Mouse (Mus musculus) hindbrain, embryonic 15.5 days (tissue): ENCODE data around the gene Agap3. TPM values are rescaled to one million over a fixed set of nuclear protein-coding genes. Genes with fewer than 3 reads are reported as not detected.

Source experiments
- ATAC-seq: fragments of 200-750 bp; cut with Nextera tagmentation; 2 replicates; pipeline ENCODE4 v1.8.0; 2017; ENCODE audit warnings: low read depth, moderate number of reproducible peaks, moderate TSS enrichment; ENCODE audit not compliant: low FRiP score
- H3K27ac ChIP-seq: fragments of 300-500 bp; sonication (generic); replicated peaks from 2 replicates; pipeline ENCODE4 v1.5.1; 2015; ENCODE audit warnings: mild to moderate bottlenecking, inconsistent platforms
- H3K27me3 ChIP-seq: fragments of 300-500 bp; sonication (generic); 2 replicates; pipeline ENCODE4 v1.6.1; 2015; ENCODE audit warnings: control low read depth, inconsistent platforms
- H3K36me3 ChIP-seq: fragments of 300-500 bp; sonication (generic); 2 replicates; pipeline ENCODE4 v1.6.1; 2015; ENCODE audit warnings: control low read depth, inconsistent platforms
- H3K4me1 ChIP-seq: fragments of 300-500 bp; sonication (generic); replicated peaks from 2 replicates; pipeline ENCODE4 v1.6.1; 2015; ENCODE audit warnings: control low read depth, inconsistent platforms
- H3K4me2 ChIP-seq: fragments of 300-500 bp; sonication (generic); 2 replicates; pipeline ENCODE4 v1.6.1; 2015; ENCODE audit warnings: moderate library complexity, mild to moderate bottlenecking, inconsistent platforms
- H3K4me3 ChIP-seq: fragments of 300-500 bp; sonication (generic); 2 replicates; pipeline ENCODE4 v1.5.1; 2015; ENCODE audit warnings: mild to moderate bottlenecking, inconsistent platforms
- H3K9ac ChIP-seq: fragments of 300-500 bp; sonication (generic); 2 replicates; pipeline ENCODE4 v1.6.1; 2015; ENCODE audit warnings: inconsistent platforms
- H3K9me3 ChIP-seq: fragments of 300-500 bp; sonication (generic); 2 replicates; pipeline ENCODE4 v1.6.1; 2016; ENCODE audit warnings: control low read depth, inconsistent platforms
- WGBS: fragments of 180-500 bp; shearing (Covaris S2); methylation state at CpG from one replicate; pipeline ENCODE4 v1.1.7; 2015; 5-methylcytosine and 5-hydroxymethylcytosine counted together
- polyA plus RNA-seq: library from polyadenylated mRNA; unstranded; fragments of >200 nt; fragmentation: Nextera tagmentation; extraction: Ambion mirVana; gene quantifications from 2 replicates; pipeline ENCODE4 v1.2.1, GENCODE M21; 2015

Agap3 gene
- polyA plus RNA-seq, 1 experiment from 2014 or later = 124 TPM

- Histone ChIP-seq H3K9me3 (no peaks in the 10 kb centered on the region), H3K4me2 (peak overlapping the region; percentile 96), H3K4me1 (peaks cover 22% of the 10 kb centered on the region), H3K9ac (no peak overlapping the region), H3K27ac (no peak overlapping the region), H3K27me3 (peaks cover 61% of the 10 kb centered on the region), H3K4me3 (no peak overlapping the region), H3K36me3 (no peaks in the 10 kb centered on the region)
- ATAC-seq = no peak
- WGBS = 15% methylated on average over 6 of the region's 6 CpGs
Observed at GRCm38 (mm10) chr5:24527780-24528179, 75.8 kb downstream of the Agap3 start.

GRCm38 (mm10) chr5:24530042-24530689, 78.2 kb downstream of the Agap3 start:
- Histone ChIP-seq H3K27ac (no peak overlapping the region), H3K4me1 (peaks cover 19% of the 10 kb centered on the region), H3K36me3 (no peaks in the 10 kb centered on the region), H3K9me3 (no peaks in the 10 kb centered on the region), H3K4me3 (no peak overlapping the region), H3K4me2 (0 out of 2 replicates have a peak overlapping the region, but pooled peaks have one; percentile 1), H3K27me3 (peaks cover 43% of the 10 kb centered on the region), H3K9ac (no peak overlapping the region)
- ATAC-seq = peak; percentile 57
- 16% methylated on average over 24 of the region's 24 CpGs for WGBS

DNA sequence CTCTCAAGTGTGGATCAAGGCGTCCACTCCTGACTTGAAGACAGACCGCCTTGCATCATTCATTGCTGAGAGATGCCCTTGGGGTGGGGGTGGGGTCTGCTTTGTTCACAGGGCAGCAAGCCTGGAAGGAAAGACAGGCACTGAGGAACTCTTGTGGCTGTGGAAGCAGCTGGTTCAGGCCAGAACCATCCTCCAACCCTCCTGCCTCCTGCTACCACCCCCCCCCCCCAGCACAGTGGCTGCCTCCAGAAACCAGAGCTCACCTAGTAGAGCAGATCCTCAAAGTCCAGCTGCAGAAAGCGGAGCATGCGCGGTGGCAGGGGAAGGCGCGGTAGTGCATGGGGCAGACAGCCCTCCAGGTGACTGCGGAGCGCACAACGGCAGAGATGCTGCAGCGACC, 81.4 kb downstream of the Agap3 start:
- H3K9me3 ChIP-seq = no peaks in the 10 kb centered on the region
- H3K27ac ChIP-seq = no peak overlapping the region
- no peak overlapping the region for H3K9ac ChIP-seq
- no peak overlapping the region for H3K4me3 ChIP-seq
- peaks cover 8% of the 10 kb centered on the region; the same call in 1 of the 2 replicates for H3K4me1 ChIP-seq
- H3K27me3 ChIP-seq = peaks cover 28% of the 10 kb centered on the region
- 49% methylated on average over 11 of the region's 11 CpGs for WGBS
- no peak for ATAC-seq
- no peak overlapping the region for H3K4me2 ChIP-seq
- H3K36me3 ChIP-seq = no peaks in the 10 kb centered on the region

- no peak for ATAC-seq
- H3K4me1 ChIP-seq = peaks cover 8% of the 10 kb centered on the region; the same call in 1 of the 2 replicates
- 54% methylated on average over 5 of the region's 5 CpGs for WGBS
- no peak overlapping the region for H3K27ac ChIP-seq
- H3K9ac ChIP-seq = no peak overlapping the region
- no peaks in the 10 kb centered on the region for H3K9me3 ChIP-seq
- H3K27me3 ChIP-seq = peaks cover 19% of the 10 kb centered on the region
- no peak overlapping the region for H3K4me3 ChIP-seq
- H3K4me2 ChIP-seq = no peak overlapping the region
- no peaks in the 10 kb centered on the region for H3K36me3 ChIP-seq
Observed at GRCm38 (mm10) chr5:24534292-24534691, 82.3 kb downstream of the Agap3 start.

DNA sequence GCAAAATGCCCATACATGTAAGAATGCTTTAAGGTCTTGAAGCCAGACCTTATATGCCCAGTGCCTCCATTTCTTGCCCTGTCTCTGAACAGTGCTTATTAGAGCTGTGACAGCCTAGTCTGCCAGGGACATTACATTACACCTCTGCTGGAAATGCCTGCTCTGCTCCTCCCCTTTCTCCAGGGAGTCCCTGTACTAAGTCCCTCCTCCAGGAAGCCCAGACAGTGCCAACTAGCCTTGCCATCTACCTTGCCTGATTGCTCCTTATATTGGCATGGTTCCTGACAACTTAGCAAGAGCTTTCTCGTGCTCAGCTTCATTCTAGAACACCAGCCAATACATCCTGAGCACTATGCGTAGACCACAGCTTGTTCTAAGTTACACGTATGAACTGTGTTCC, 83.8 kb downstream of the Agap3 start:
- no peak overlapping the region for H3K4me2 ChIP-seq
- WGBS = 73% methylated on average over 3 of the region's 3 CpGs
- no peaks in the 10 kb centered on the region for H3K36me3 ChIP-seq
- H3K27me3 ChIP-seq = peaks cover 15% of the 10 kb centered on the region; the same call in 1 of the 2 replicates
- no peak for ATAC-seq
- H3K9me3 ChIP-seq = no peaks in the 10 kb centered on the region
- no peak overlapping the region for H3K27ac ChIP-seq
- no peak overlapping the region for H3K9ac ChIP-seq
- peaks cover 8% of the 10 kb centered on the region; the same call in 1 of the 2 replicates for H3K4me1 ChIP-seq
- no peak overlapping the region for H3K4me3 ChIP-seq

DNA sequence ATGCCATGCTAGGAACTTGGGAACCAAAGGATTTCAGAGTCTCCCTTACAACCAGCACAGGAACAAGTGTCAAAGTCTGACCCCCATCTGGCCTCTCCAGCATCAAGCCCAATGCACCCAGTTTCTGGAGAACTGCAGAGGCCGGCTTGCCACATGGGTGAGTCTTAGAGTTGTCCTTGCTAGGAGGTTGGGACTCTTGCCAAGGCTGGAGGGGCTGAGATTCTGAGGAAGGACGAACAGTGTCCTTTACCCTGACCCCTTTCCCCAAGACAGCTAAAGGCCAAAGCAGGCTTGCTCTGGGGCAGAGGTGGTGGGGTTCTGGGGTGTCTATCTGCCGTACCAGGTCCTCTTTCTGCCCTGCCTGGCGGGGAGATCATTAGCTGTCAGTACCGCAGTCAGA, 84.5 kb downstream of the Agap3 start:
- H3K4me1 ChIP-seq = peaks cover 8% of the 10 kb centered on the region; the same call in 1 of the 2 replicates
- no peak overlapping the region for H3K4me3 ChIP-seq
- no peak overlapping the region for H3K4me2 ChIP-seq
- H3K9ac ChIP-seq = no peak overlapping the region
- H3K27me3 ChIP-seq = peaks cover 15% of the 10 kb centered on the region; the same call in 1 of the 2 replicates
- no peak for ATAC-seq
- no peaks in the 10 kb centered on the region for H3K9me3 ChIP-seq
- WGBS = 73% methylated on average over 5 of the region's 5 CpGs
- H3K27ac ChIP-seq = no peak overlapping the region
- no peaks in the 10 kb centered on the region for H3K36me3 ChIP-seq

DNA sequence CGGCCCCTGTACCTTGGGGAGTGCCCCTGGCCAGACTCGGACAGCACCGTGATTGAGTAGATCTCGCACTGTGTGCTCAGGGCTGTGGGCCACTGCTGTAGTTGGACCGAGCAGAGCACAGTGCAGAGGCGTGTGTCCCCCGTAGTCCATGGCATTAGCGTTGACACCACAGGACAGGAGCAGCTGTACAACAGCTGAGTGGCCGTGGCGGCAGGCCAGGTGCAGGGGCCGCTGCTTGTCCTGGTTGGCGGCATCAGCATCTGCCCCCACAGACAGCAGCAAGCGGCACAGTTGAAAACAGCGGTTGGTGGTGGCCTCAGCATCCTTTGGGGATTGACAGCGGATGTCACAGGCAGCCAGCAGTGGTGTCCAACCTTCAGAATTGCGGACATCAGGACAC, 85.6 kb downstream of the Agap3 start:
- H3K4me2 ChIP-seq = no peak overlapping the region
- ATAC-seq = no peak
- WGBS = 62% methylated on average over 16 of the region's 16 CpGs
- H3K27me3 ChIP-seq = 0 out of 2 replicates have a peak, but pooled peaks cover 5% of the 10 kb centered on the region
- no peaks in the 10 kb centered on the region for H3K36me3 ChIP-seq
- H3K9me3 ChIP-seq = no peaks in the 10 kb centered on the region
- H3K9ac ChIP-seq = no peak overlapping the region
- no peak overlapping the region for H3K4me3 ChIP-seq
- peaks cover 8% of the 10 kb centered on the region; the same call in 1 of the 2 replicates for H3K4me1 ChIP-seq
- H3K27ac ChIP-seq = no peak overlapping the region

DNA sequence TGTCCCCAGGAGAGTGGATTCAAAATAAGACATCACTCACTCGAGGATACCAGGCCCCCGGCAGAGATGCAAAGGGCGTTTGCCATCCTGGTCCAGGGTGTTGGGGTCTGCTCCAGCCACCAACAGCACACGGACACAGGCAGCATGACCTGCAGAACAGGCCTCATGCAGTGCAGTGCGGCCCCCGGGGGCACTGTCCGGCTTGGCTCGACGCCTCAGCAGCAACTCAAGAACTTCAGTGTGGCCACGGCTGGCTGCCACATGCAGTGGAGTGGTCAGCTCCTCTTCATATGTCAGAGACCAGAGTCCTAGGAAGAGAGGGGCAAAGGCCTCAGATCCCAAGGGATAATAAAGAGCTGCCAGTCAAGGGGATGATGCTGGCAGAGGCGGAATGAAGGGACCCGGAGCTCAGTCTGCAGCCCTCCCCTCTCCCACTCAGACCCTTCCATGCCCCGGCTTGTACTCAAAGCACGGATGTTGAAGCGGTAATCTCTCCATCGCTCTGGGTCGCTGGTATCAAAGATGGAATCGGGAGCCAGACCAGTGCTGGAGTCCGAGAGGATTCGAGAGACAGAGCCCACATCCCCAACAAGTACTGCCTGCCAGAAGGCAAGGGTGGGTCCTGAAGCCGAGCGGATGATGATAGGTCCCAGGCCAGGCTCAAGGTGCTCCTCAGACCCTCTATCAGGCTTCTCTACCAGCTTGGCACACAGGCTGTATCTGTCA, 87.8 kb downstream of the Agap3 start:
- H3K27ac ChIP-seq = no peak overlapping the region
- H3K27me3 ChIP-seq = no peaks in the 10 kb centered on the region
- no peaks in the 10 kb centered on the region for H3K9me3 ChIP-seq
- ATAC-seq = no peak
- H3K9ac ChIP-seq = no peak overlapping the region
- H3K36me3 ChIP-seq = no peaks in the 10 kb centered on the region
- WGBS = 83% methylated on average over 22 of the region's 22 CpGs
- H3K4me1 ChIP-seq = peaks cover 8% of the 10 kb centered on the region; the same call in 1 of the 2 replicates
- no peak overlapping the region for H3K4me3 ChIP-seq
- H3K4me2 ChIP-seq = no peak overlapping the region

DNA sequence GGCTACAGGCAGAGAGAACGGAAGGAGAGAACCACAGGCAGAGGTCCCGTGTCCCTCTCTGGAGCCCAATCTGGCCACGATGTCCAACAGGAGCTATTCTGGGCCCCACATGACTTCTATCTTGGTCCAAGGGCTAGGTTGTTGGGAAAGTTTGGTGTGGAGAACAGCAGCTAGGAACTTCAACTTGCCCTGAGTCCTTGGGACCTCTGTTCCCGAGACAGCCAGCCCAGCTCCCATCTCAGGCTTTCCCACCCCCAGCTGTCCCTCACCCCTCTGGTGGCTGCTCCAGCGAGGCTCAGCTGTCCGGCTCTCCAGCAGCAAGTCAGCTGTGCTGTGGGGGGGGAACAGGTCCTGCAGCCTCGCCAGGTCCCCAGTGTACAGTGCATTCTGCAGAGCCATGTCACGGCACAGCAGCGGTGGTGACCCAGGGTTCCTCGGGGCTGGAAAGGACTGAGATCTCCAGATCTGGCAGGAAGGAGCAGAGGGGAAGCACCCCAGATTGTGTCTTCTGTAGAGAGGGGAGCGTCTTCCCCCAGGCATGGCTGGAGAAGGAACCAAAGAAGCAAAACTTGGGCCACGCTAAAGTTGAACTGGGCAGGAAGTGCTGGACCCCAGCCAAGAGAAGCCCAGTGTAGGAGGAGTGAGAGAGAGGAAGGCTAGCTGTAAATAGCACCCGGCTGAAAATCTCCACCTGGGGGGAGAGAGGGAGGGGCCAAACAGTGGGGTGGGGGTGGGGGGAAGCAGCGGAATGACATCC, 88.6 kb downstream of the Agap3 start, which contains the start of gene Asb10:
Gene Asb10 (minus strand): TSS at position 592 of the 757 bp plus-strand sequence.
- H3K9ac ChIP-seq = no peak within 1 kb of the TSS
- H3K27ac ChIP-seq = no peak within 1 kb of the TSS
- no peaks in the 10 kb centered on the region for H3K27me3 ChIP-seq
- WGBS = 46% methylated on average over 14 of the region's 14 CpGs
- no peak for ATAC-seq
- H3K4me1 ChIP-seq = peaks cover 8% of the 10 kb centered on the region; the same call in 1 of the 2 replicates
- H3K9me3 ChIP-seq = no peaks in the 10 kb centered on the region
- H3K4me2 ChIP-seq = no peak within 1 kb of the TSS; the same call in 1 of the 2 replicates
- H3K4me3 ChIP-seq = no peak within 1 kb of the TSS
- no peaks in the 10 kb centered on the region for H3K36me3 ChIP-seq

DNA sequence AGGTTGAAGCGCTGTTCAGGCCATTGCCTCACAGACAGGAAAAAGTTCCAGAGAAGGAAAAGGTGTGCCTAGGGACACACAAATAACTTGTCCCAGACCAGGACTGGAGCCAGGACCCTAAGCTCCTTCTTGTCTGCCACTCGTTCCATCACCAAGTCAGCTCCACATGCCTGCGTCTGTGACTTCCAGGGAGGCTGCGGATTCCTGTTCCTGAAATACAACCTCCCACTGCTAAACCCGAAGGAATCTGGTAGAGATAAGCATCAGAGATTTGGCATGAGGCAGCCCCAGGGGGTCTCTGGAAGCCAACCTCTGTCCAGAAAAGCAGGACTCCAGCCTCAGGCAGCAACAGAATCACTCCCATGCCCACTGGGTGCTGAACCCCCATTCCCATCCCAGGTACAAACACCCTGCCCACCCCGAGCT, 89.2 kb downstream of the Agap3 start:
- H3K4me3 ChIP-seq = no peak overlapping the region
- H3K36me3 ChIP-seq = no peaks in the 10 kb centered on the region
- H3K4me2 ChIP-seq = no peak overlapping the region
- H3K9ac ChIP-seq = no peak overlapping the region
- no peaks in the 10 kb centered on the region for H3K9me3 ChIP-seq
- no peaks in the 10 kb centered on the region for H3K27me3 ChIP-seq
- WGBS = 53% methylated on average over 6 of the region's 6 CpGs
- no peak for ATAC-seq
- H3K27ac ChIP-seq = no peak overlapping the region
- peaks cover 8% of the 10 kb centered on the region; the same call in 1 of the 2 replicates for H3K4me1 ChIP-seq

- Histone ChIP-seq H3K27me3 (no peaks in the 10 kb centered on the region), H3K4me1 (no peaks in the 10 kb centered on the region), H3K9ac (no peak overlapping the region), H3K4me2 (no peak overlapping the region), H3K36me3 (no peaks in the 10 kb centered on the region), H3K27ac (no peak overlapping the region), H3K9me3 (no peaks in the 10 kb centered on the region), H3K4me3 (no peak overlapping the region)
- no peak for ATAC-seq
- WGBS = 77% methylated on average over 7 of the region's 7 CpGs
Observed at GRCm38 (mm10) chr5:24542643-24543042, 90.7 kb downstream of the Agap3 start.
